Mouse (Mus musculus): ENCODE data around the gene Dlgap1.

GRCm38 (mm10) chr17:70347403-70347802, 378.5 kb downstream of the Dlgap1 start:
- TF ChIP-seq CTCF (IDR thresholded peaks at IDR 0.05; ENCODE audit: extremely low read depth, insufficient read depth, low read length) (no peak), POLR2A (IDR thresholded peaks at IDR 0.05; ENCODE audit: extremely low read depth, insufficient read depth, low read length) (no peak)
